Comparison of ENCODE assay signal across 23 mouse cellular contexts in genomic region chr16:16262436-16262835, GRCm38 (mm10). TPM values are rescaled to one million over a fixed set of nuclear protein-coding genes. Genes with fewer than 3 reads are reported as not detected.
DNase-seq lines count a peak whose midpoint lies in the region; ATAC-seq and TF ChIP-seq lines count a peak whose summit lies in the region.
"Had no signal": no experiment of that assay in that cellular context is flagged by ENCODE, and none has a peak within 500 bp of the region (broad histone marks: within the 10 kb centered on the region; RNA-seq: fewer than 3 reads in every experiment).

No protein-coding gene starts in this region.

- H3K4me3 ChIP-seq in heart, embryonic 13.5 days, result no peak overlapping the region
- H3K4me3 ChIP-seq in lung, adult 2 months (replicated peaks; ENCODE audit: extremely low read depth, low read depth, low read length), result no peak overlapping the region
- H3K4me3 ChIP-seq: embryonic facial prominence, embryonic 15.5 days; erythroblast, embryonic 14.5 days; forebrain, embryonic 10.5 days; heart, embryonic 10.5 days; heart, embryonic 15.5 days; hindbrain, embryonic 13.5 days had no signal

- intact Hi-C loops in heart, postnatal 36 days (cut with DNase I), result no loop called here

- WGBS in heart, embryonic 13.5 days, result 65% methylated on average over 3 of the region's 3 CpGs
- WGBS in lung, adult 2 months, result 71% methylated on average over 3 of the region's 3 CpGs

- H3K27me3 ChIP-seq in heart, embryonic 13.5 days (replicated peaks), result no peaks in the 10 kb centered on the region
- H3K27me3 ChIP-seq: embryonic facial prominence, embryonic 15.5 days; heart, embryonic 15.5 days; hindbrain, embryonic 13.5 days; Patski had no signal

- no peak overlapping the region for H3K4me2 ChIP-seq in heart, embryonic 13.5 days
- H3K4me2 ChIP-seq: embryonic facial prominence, embryonic 15.5 days; heart, embryonic 15.5 days; hindbrain, embryonic 13.5 days had no signal

- ATAC-seq in heart, embryonic 13.5 days (ENCODE audit: extremely low read depth, insufficient number of reproducible peaks, low FRiP score, low TSS enrichment), result no peak
- ATAC-seq: activated CD4-positive, CD25-positive, alpha-beta regulatory T cell, adult 4 months; forebrain, embryonic 14.5 days; hindbrain, postnatal 0 days; Patski had no signal

- H3K36me3 ChIP-seq in heart, embryonic 13.5 days, result peaks cover 82% of the 10 kb centered on the region
- H3K36me3 ChIP-seq: embryonic facial prominence, embryonic 15.5 days; forebrain, embryonic 10.5 days; hindbrain, embryonic 13.5 days had no signal

- H3K27ac ChIP-seq in heart, embryonic 13.5 days (replicated peaks), result 0 out of 2 replicates have a peak overlapping the region, but pooled peaks have one; percentile 9
- H3K27ac ChIP-seq: embryonic facial prominence, embryonic 15.5 days; forebrain, embryonic 10.5 days; heart, embryonic 10.5 days; hindbrain, embryonic 13.5 days; hindbrain, postnatal 0 days had no signal

- no peak for TF ChIP-seq CTCF in lung, adult 2 months (IDR thresholded peaks at IDR 0.05; ENCODE audit: insufficient read depth, low read length)

- no peak for TF ChIP-seq POLR2A in lung, adult 2 months (IDR thresholded peaks at IDR 0.05; ENCODE audit: borderline replicate concordance, extremely low read depth, low read depth, low read length)

- H3K4me1 ChIP-seq in heart, embryonic 13.5 days, result peaks cover 26% of the 10 kb centered on the region
- no peaks in the 10 kb centered on the region for H3K4me1 ChIP-seq in lung, adult 2 months (ENCODE audit: control insufficient read depth, insufficient read depth, low read length)
- H3K4me1 ChIP-seq: embryonic facial prominence, embryonic 15.5 days; forebrain, embryonic 10.5 days; hindbrain, embryonic 13.5 days had no signal

- H3K9me3 ChIP-seq in heart, embryonic 13.5 days, result no peaks in the 10 kb centered on the region
- H3K9me3 ChIP-seq: embryonic facial prominence, embryonic 15.5 days; forebrain, embryonic 10.5 days; heart, embryonic 10.5 days; heart, embryonic 15.5 days; hindbrain, embryonic 13.5 days had no signal

- no peak overlapping the region for H3K9ac ChIP-seq in heart, embryonic 13.5 days
- H3K9ac ChIP-seq: embryonic facial prominence, embryonic 15.5 days; heart, embryonic 15.5 days; hindbrain, embryonic 13.5 days had no signal

- DNase-seq in heart, postnatal 36 days, result no peak
- DNase-seq in lung, adult 2 months, result peak; percentile 36
- peak; percentile 11 for DNase-seq in lung, postnatal 14 days
- DNase-seq in left cerebral cortex, adult 18-20 months (ENCODE audit: low spot score in 2 of 2), result no peak
- no peak for DNase-seq in cerebellum, adult 9-11 months
- DNase-seq in layer of hippocampus, postnatal 14 days (ENCODE audit: low spot score in 2 of 2), result no peak
- DNase-seq: adrenal gland, postnatal 14 days; cerebellum, adult 11-12 months; cerebellum, adult 9-10 months; cerebellum, postnatal 36 days; gastrocnemius, postnatal 36 days; heart, adult 11 months had no signal

RNA-seq across cellular contexts. Expression of gene Yars2, which starts 40.3 kb away (rescaled TPM):
- 39.2 and 42.8 TPM in 2 replicates for polyA plus RNA-seq in heart, embryonic 13.5 days (2015; fragmentation: Nextera tagmentation; extraction: Ambion mirVana)
- total RNA-seq in heart, postnatal 36 days (2021), result 10 to 100 TPM; 36.9 to 39.7 TPM
- 11.2 and 16.3 TPM in 2 replicates for polyA plus RNA-seq in lung, adult 2 months (2012; rRNA removed)
- total RNA-seq in left cerebral cortex, adult 18-20 months (2021), result 10 to 100 TPM; 24.6 to 25.6 TPM
- total RNA-seq in layer of hippocampus, postnatal 14 days (2021), result 10 to 100 TPM; 19.7 to 20.0 TPM

RNA-seq across cellular contexts. Expression of gene Pkp2, which starts 49.3 kb away (rescaled TPM):
- polyA plus RNA-seq in heart, embryonic 13.5 days (2015; fragmentation: Nextera tagmentation; extraction: Ambion mirVana), result 108 and 111 TPM in 2 replicates
- total RNA-seq in heart, postnatal 36 days (2021), result 100 to 1,000 TPM; 163 to 168 TPM
- 24.9 and 30.3 TPM in 2 replicates for polyA plus RNA-seq in lung, adult 2 months (2012; rRNA removed)
- total RNA-seq in left cerebral cortex, adult 18-20 months (2021), result 1 to 10 TPM; 6.4 to 7.5 TPM
- total RNA-seq in layer of hippocampus, postnatal 14 days (2021), result 10 to 100 TPM; 41.2 to 43.9 TPM
- polyA plus RNA-seq: erythroblast, embryonic 14.5 days had no signal

Comparison
In these comparisons a context has a peak if more than half of its experiments do, and no peak if none do; other contexts are left out.
1. DNase-seq: peak in lung, adult 2 months (single experiment) and lung, postnatal 14 days (single experiment); none in heart, postnatal 36 days (0 of 2), left cerebral cortex, adult 18-20 months (0 of 2), cerebellum, adult 9-11 months (single experiment) and layer of hippocampus, postnatal 14 days (0 of 2).
2. RNA of gene Pkp2, which starts 49.3 kb away (total RNA-seq): 163 to 168 TPM in heart, postnatal 36 days and 41.2 to 43.9 TPM in layer of hippocampus, postnatal 14 days; 6.4 to 7.5 TPM in left cerebral cortex, adult 18-20 months; every median in the first group is over 4 times any median in the second.